Mouse (Mus musculus) ES-E14 (cell line): ENCODE results near the gene BC016579. TPM values are rescaled to one million over a fixed set of nuclear protein-coding genes. Genes with fewer than 3 reads are reported as not detected.
A peak's percentile ranks its signal among the peaks of the same experiment; 100 is the strongest.

Experiments
- DNase-seq: peaks from one replicate; pipeline ENCODE4 v3.0.0-alpha.2; 2013; ENCODE audit warnings: low read depth, low spot score
- H3K27ac ChIP-seq: 2 replicates; pipeline ENCODE4 v1.5.1; 2012; ENCODE audit warnings: low read depth, mild to moderate bottlenecking, low read length, moderate library complexity, mixed read lengths; ENCODE audit not compliant: poor library complexity, insufficient read depth, severe bottlenecking
- H3K36me3 ChIP-seq: 2 replicates; pipeline ENCODE4 v1.6.1; 2012; ENCODE audit warnings: mild to moderate bottlenecking, low read length, moderate library complexity, mixed read lengths; ENCODE audit not compliant: control insufficient read depth, poor library complexity, insufficient read depth, severe bottlenecking
- H3K4me1 ChIP-seq, 2 experiments: fragments of 150-350 bp in 1 of 2; sonication (generic) in 1 of 2; 2 replicates each; pipeline ENCODE4 v1.6.1; 2012; ENCODE audit warnings: low read length in 2 of 2, mild to moderate bottlenecking in 1 of 2, mixed read lengths in 1 of 2; ENCODE audit not compliant: control insufficient read depth in 2 of 2, insufficient read depth in 2 of 2, poor library complexity in 1 of 2
- H3K4me3 ChIP-seq, 2 experiments: fragments of 150-350 bp in 1 of 2; sonication (generic) in 1 of 2; 2 replicates each; pipeline ENCODE4 v1.5.1; 2012; ENCODE audit warnings: low read length in 2 of 2, low read depth in 1 of 2, mild to moderate bottlenecking in 1 of 2, mixed read lengths in 1 of 2; ENCODE audit not compliant: insufficient read depth in 1 of 2, poor library complexity in 1 of 2, severe bottlenecking in 1 of 2
- H3K9ac ChIP-seq: 2 replicates; pipeline ENCODE4 v1.6.1; 2012; ENCODE audit warnings: low read depth, mild to moderate bottlenecking, low read length, mixed read lengths; ENCODE audit not compliant: poor library complexity, insufficient read depth, severe bottlenecking
- H3K9me3 ChIP-seq: fragments of 150-350 bp; sonication (generic); 2 replicates; pipeline ENCODE4 v1.6.1; 2012; ENCODE audit warnings: low read depth, mild to moderate bottlenecking, low read length; ENCODE audit not compliant: control insufficient read depth, insufficient read depth
- CHD2 ChIP-seq: IDR thresholded peaks from 2 replicates; pipeline ENCODE4 v1.6.1; 2014; ENCODE audit warnings: mild to moderate bottlenecking, low read depth, low read length, inconsistent platforms
- HCFC1 ChIP-seq: IDR thresholded peaks from 2 replicates; pipeline ENCODE4 v1.6.1; 2012; ENCODE audit warnings: low read length, inconsistent platforms, borderline replicate concordance; ENCODE audit not compliant: insufficient read depth
- MAFK ChIP-seq: IDR thresholded peaks from 2 replicates; pipeline ENCODE4 v1.6.1; 2014; ENCODE audit warnings: mild to moderate bottlenecking, low read depth, low read length, inconsistent platforms; ENCODE audit not compliant: insufficient read depth
- ZC3H11A ChIP-seq: IDR thresholded peaks from 2 replicates; pipeline ENCODE4 v1.6.1; 2012; ENCODE audit warnings: low read depth, mild to moderate bottlenecking, inconsistent platforms, low read length, borderline replicate concordance
- ZNF384 ChIP-seq: IDR thresholded peaks from 2 replicates; pipeline ENCODE4 v1.6.1; 2012; ENCODE audit warnings: low read depth, low read length, inconsistent platforms
- in situ Hi-C, 2 experiments: fragments of 600-800 bp; cut with MboI; formaldehyde crosslinking; loops; one replicate each; pipeline ENCODE4 v1.15.1; 2025; ENCODE audit warnings: low sequenced_read_pairs in 2 of 2, inconsistent platforms in 1 of 2; ENCODE audit not compliant: unreplicated experiment in 2 of 2
- total RNA-seq: library from RNA; depleted of rRNA; stranded (reverse); fragments of 300-350 nt; gene quantifications from 2 replicates; pipeline ENCODE4 v1.2.3, GENCODE M21; 2012; rRNA removed

Gene BC016579
- total RNA-seq: 0.21 and 0.27 TPM in 2 replicates

DNA sequence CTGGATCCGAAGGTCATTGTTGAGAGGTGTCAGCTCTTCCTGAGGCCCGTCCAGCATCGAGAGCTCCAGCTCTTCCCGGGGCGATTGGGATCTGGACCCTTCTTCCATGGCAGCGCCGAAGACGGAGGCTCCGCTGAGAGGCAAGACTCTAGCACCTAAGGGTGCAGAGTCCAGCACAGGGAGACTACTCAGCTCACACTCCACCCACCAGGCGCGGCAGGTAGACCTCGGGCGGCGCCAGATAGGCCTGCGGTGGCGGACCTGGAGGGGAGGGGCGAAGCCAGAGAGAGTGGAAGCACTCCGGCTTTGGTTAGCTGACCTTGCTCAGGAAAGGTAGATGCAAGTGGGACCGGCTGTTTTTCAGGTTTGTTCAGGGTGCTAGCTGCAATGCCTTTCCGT, at the start of gene BC016579:
Gene BC016579 (minus strand): TSS at position 135 of the 399 bp plus-strand sequence.
- TF ChIP-seq MAFK (no peak), CHD2 (no peak), ZNF384 (no peak), ZC3H11A (no peak), HCFC1 (no peak)
- Histone ChIP-seq H3K27ac (no peak within 1 kb of the TSS), H3K4me3 (peak within 1 kb of the TSS; percentile 36 to 59), H3K4me1 (0 out of 4 replicates have a peak, but pooled peaks cover 0 to 2% of the 10 kb centered on the region in 2 experiments), H3K9ac (no peak within 1 kb of the TSS), H3K9me3 (no peaks in the 10 kb centered on the region), H3K36me3 (no peaks in the 10 kb centered on the region)
- DNase-seq: no peak
- in situ Hi-C loops: no loop called here

DNA sequence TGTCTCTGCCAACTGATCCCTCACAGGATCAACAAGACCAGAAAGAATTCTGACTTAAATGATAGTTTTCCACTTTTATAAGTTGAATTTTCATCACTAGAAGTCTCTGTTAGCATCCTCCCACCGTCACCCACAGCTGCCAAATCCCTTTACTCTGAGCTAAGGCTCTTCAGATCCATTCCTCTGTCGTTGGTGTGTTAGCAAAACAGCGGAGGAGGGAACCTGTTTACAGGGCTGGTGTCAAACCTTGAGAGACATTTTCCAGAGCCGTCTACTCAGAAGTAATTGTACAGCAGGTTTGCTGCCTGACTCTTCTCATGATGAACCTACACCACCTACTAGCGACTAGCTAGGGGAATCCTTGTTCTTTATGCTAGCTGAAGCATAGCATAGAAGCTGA, 45.4 kb upstream of the BC016579 start:
- TF ChIP-seq MAFK (no peak), ZC3H11A (no peak), HCFC1 (no peak), CHD2 (no peak), ZNF384 (no peak)
- Histone ChIP-seq H3K9me3 (no peaks in the 10 kb centered on the region), H3K4me3 (no peak overlapping the region), H3K4me1 (no peaks in the 10 kb centered on the region), H3K9ac (no peak overlapping the region), H3K27ac (no peak overlapping the region), H3K36me3 (no peaks in the 10 kb centered on the region)
- DNase-seq: no peak
- in situ Hi-C loops: no loop called here

DNA sequence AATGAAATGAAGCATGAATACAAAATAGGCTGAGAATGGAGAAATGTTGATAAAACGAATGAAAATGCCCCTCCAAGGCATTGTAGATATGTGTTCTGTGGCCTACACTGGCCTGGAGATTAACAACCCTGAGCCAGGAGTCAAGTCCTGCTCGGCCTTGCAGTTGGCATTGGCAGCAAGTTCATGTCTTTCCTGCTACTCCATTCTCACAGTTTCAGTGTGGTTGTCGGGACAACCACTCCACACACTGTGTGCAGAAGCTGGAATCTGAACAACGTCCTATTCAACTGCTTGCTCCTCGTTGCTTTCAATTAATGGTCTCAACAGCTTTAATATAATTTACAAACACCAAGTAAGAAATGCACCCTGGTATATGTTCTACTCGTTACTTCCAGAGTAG, 44.1 kb upstream of the BC016579 start:
- H3K4me1 ChIP-seq: no peaks in the 10 kb centered on the region
- in situ Hi-C loops: no loop called here
- H3K4me3 ChIP-seq: no peak overlapping the region
- no peak overlapping the region for H3K9ac ChIP-seq
- no peak for DNase-seq
- TF ChIP-seq ZNF384 (no peak), ZC3H11A (no peak), HCFC1 (no peak), CHD2 (no peak), MAFK (no peak)
- H3K36me3 ChIP-seq: no peaks in the 10 kb centered on the region
- H3K27ac ChIP-seq: no peak overlapping the region
- no peaks in the 10 kb centered on the region for H3K9me3 ChIP-seq

DNA sequence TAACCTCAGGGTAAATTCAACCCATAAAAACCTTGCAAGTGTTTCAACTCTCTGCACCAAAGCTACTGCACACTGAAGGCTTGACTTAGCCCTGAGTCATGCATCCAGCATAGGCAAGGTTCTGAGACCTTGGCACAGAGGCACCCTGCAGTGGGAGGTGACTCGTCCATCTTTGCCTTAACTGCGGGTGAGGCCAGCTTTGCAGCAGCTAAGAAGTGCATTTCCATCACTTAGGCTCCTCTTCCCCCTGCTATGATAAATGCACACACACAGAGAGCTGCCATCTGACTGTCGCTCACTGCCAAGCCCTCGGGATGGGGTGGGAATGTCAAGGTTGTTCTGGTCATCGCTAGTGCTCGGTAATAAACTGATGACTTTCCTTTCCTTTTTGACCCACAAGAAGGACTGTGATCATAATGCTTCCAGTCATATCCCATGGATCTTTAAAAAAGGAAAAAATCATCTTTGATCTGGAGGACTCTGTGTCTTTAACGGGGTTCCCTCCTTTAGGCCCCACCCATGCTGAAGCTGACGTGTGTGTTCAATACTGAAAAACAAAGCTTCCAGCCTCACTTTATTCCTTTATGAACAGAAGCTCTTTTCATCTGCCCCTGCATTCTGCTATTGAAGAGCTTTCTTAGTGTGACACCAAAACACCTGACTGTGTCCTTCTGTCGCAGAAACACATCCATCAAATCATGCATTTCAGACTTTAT, 41.7 kb upstream of the BC016579 start:
- DNase-seq: no peak
- TF ChIP-seq CHD2 (no peak), ZC3H11A (no peak)
- in situ Hi-C loops: no loop called here

DNA sequence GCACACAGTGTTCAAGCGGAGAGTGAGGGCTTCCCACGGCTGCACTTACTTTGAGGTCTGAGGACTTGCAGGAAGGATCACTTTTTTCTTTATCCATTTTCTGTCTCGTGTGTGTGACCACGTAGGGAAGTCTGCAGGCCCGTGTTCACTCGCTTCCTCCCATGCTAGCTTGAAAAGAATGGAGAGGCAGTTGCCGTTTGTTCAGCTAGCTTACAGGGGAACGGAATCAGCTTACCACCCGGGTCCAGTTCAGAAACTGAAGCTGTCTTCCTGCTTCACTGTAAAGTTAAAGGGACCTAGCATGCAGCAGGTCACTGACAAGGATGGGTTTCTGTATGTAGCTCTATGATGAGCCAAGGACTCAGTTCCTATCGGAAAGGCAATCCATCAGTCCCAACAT, 39.7 kb upstream of the BC016579 start, which contains the start of gene Tmprss7:
Gene Tmprss7 (minus strand): TSS at position 101 of the 400 bp plus-strand sequence.
- TF ChIP-seq MAFK (no peak), CHD2 (no peak), ZNF384 (no peak), ZC3H11A (no peak), HCFC1 (no peak)
- Histone ChIP-seq H3K27ac (no peak within 1 kb of the TSS), H3K4me1 (no peaks in the 10 kb centered on the region), H3K9me3 (no peaks in the 10 kb centered on the region), H3K36me3 (no peaks in the 10 kb centered on the region), H3K9ac (no peak within 1 kb of the TSS), H3K4me3 (no peak within 1 kb of the TSS)
- in situ Hi-C loops: no loop called here
- DNase-seq: no peak

More for the DNA sequence above, 41.7 kb upstream of the BC016579 start:
- H3K36me3 ChIP-seq: no peaks in the 10 kb centered on the region
- H3K4me3 ChIP-seq: no peak overlapping the region
- no peaks in the 10 kb centered on the region for H3K4me1 ChIP-seq
- H3K27ac ChIP-seq: no peak overlapping the region
- no peaks in the 10 kb centered on the region for H3K9me3 ChIP-seq
- no peak overlapping the region for H3K9ac ChIP-seq
